Mouse (Mus musculus): ENCODE results near the gene Rad51b. TPM values are rescaled to one million over a fixed set of nuclear protein-coding genes. Genes with fewer than 3 reads are reported as not detected.

Gene Rad51b
- polyA plus RNA-seq, 1 experiment from 2014 or later = 8.0 TPM

- Histone ChIP-seq H3K27ac (ENCODE audit: low read depth, low read length) (no peak overlapping the region), H3K4me3 (ENCODE audit: low read depth, low read length) (no peak overlapping the region), H3K4me1 (replicated peaks; ENCODE audit: control insufficient read depth, insufficient read depth, low read length) (no peaks in the 10 kb centered on the region), H3K9ac (ENCODE audit: low read length) (no peak overlapping the region), H3K9me3 (ENCODE audit: control insufficient read depth, low read length) (no peaks in the 10 kb centered on the region), H3K36me3 (ENCODE audit: control insufficient read depth, insufficient read depth, low read length) (peaks cover 5% of the 10 kb centered on the region), H3K27me3 (ENCODE audit: control insufficient read depth, insufficient read depth, low read length) (no peaks in the 10 kb centered on the region), H3K4me2 (ENCODE audit: low read depth, low read length, severe bottlenecking) (no peak overlapping the region)
- DNase-seq (ENCODE audit: low spot score) (no peak), ATAC-seq (replicated peaks; ENCODE audit: low FRiP score) (no peak)
- 89% methylated on average over 8 of the region's 8 CpGs for WGBS
Observed at GRCm38 (mm10) chr12:79282595-79282994, 14.5 kb upstream of the Rad51b start.

GRCm38 (mm10) chr12:79292874-79293273, 4.2 kb upstream of the Rad51b start:
- Histone ChIP-seq H3K27me3 (ENCODE audit: control insufficient read depth, insufficient read depth, low read length) (no peaks in the 10 kb centered on the region), H3K4me3 (ENCODE audit: low read depth, low read length) (no peak overlapping the region), H3K4me2 (ENCODE audit: low read depth, low read length, severe bottlenecking) (no peak overlapping the region), H3K36me3 (ENCODE audit: control insufficient read depth, insufficient read depth, low read length) (no peaks in the 10 kb centered on the region), H3K9ac (ENCODE audit: low read length) (no peak overlapping the region), H3K27ac (ENCODE audit: low read depth, low read length) (no peak overlapping the region), H3K4me1 (replicated peaks; ENCODE audit: control insufficient read depth, insufficient read depth, low read length) (no peaks in the 10 kb centered on the region), H3K9me3 (ENCODE audit: control insufficient read depth, low read length) (no peaks in the 10 kb centered on the region)
- whole genome bisulfite sequencing = 87% methylated on average over 6 of the region's 6 CpGs
- ATAC-seq (replicated peaks; ENCODE audit: low FRiP score) (no peak), DNase-seq (ENCODE audit: low spot score) (no peak)

- Histone ChIP-seq H3K4me1 (replicated peaks; ENCODE audit: control insufficient read depth, insufficient read depth, low read length) (no peaks in the 10 kb centered on the region), H3K36me3 (ENCODE audit: control insufficient read depth, insufficient read depth, low read length) (no peaks in the 10 kb centered on the region), H3K27ac (ENCODE audit: low read depth, low read length) (no peak within 1 kb of the TSS; the same call in 1 of the 2 replicates), H3K4me3 (ENCODE audit: low read depth, low read length) (peak within 1 kb of the TSS; percentile 56), H3K4me2 (ENCODE audit: low read depth, low read length, severe bottlenecking) (peak within 1 kb of the TSS; percentile 56), H3K27me3 (ENCODE audit: control insufficient read depth, insufficient read depth, low read length) (no peaks in the 10 kb centered on the region), H3K9ac (ENCODE audit: low read length) (peak within 1 kb of the TSS; percentile 68), H3K9me3 (ENCODE audit: control insufficient read depth, low read length) (no peaks in the 10 kb centered on the region)
- under 1% methylated on average over 29 of the region's 29 CpGs for WGBS
- DNase-seq (ENCODE audit: low spot score) = peak; percentile 94
- ATAC-seq (replicated peaks; ENCODE audit: low FRiP score) = peak; percentile 98
Observed at GRCm38 (mm10) chr12:79296126-79296816, 811 bp upstream of the Rad51b start, which contains the start of gene Zfyve26. Zfyve26 (minus strand) TSS chr12:79296304.

- Histone ChIP-seq H3K9me3 (ENCODE audit: control insufficient read depth, low read length) (no peaks in the 10 kb centered on the region), H3K4me1 (replicated peaks; ENCODE audit: control insufficient read depth, insufficient read depth, low read length) (no peaks in the 10 kb centered on the region), H3K4me3 (ENCODE audit: low read depth, low read length) (peak overlapping the region; percentile 56), H3K27me3 (ENCODE audit: control insufficient read depth, insufficient read depth, low read length) (no peaks in the 10 kb centered on the region), H3K4me2 (ENCODE audit: low read depth, low read length, severe bottlenecking) (peak overlapping the region; percentile 56), H3K27ac (ENCODE audit: low read depth, low read length) (no peak overlapping the region), H3K9ac (ENCODE audit: low read length) (peak overlapping the region; percentile 60), H3K36me3 (ENCODE audit: control insufficient read depth, insufficient read depth, low read length) (no peaks in the 10 kb centered on the region)
- 15% methylated on average over 15 of the region's 15 CpGs for WGBS
- no peak for DNase-seq (ENCODE audit: low spot score)
- no peak for ATAC-seq (replicated peaks; ENCODE audit: low FRiP score)
Observed at GRCm38 (mm10) chr12:79297884-79298636, 978 bp downstream of the Rad51b start.

- 91% methylated on average over 9 of the region's 9 CpGs for WGBS
- no peak for ATAC-seq (replicated peaks; ENCODE audit: low FRiP score)
Observed at GRCm38 (mm10) chr12:79301802-79302201, 4.7 kb downstream of the Rad51b start.

GRCm38 (mm10) chr12:79305131-79305530, 8.0 kb downstream of the Rad51b start:
- Histone ChIP-seq H3K9me3 (ENCODE audit: control insufficient read depth, low read length) (no peaks in the 10 kb centered on the region), H3K4me2 (ENCODE audit: low read depth, low read length, severe bottlenecking) (no peak overlapping the region), H3K27ac (ENCODE audit: low read depth, low read length) (no peak overlapping the region), H3K9ac (ENCODE audit: low read length) (no peak overlapping the region), H3K36me3 (ENCODE audit: control insufficient read depth, insufficient read depth, low read length) (no peaks in the 10 kb centered on the region), H3K4me1 (replicated peaks; ENCODE audit: control insufficient read depth, insufficient read depth, low read length) (no peaks in the 10 kb centered on the region), H3K4me3 (ENCODE audit: low read depth, low read length) (no peak overlapping the region), H3K27me3 (ENCODE audit: control insufficient read depth, insufficient read depth, low read length) (no peaks in the 10 kb centered on the region)
- no peak for ATAC-seq (replicated peaks; ENCODE audit: low FRiP score)
- DNase-seq (ENCODE audit: low spot score) = no peak
- 63% methylated on average over 1 of the region's 1 CpGs for WGBS

More at GRCm38 (mm10) chr12:79301802-79302201, 4.7 kb downstream of the Rad51b start:
- Histone ChIP-seq H3K27ac (ENCODE audit: low read depth, low read length) (no peak overlapping the region), H3K4me1 (replicated peaks; ENCODE audit: control insufficient read depth, insufficient read depth, low read length) (no peaks in the 10 kb centered on the region), H3K9me3 (ENCODE audit: control insufficient read depth, low read length) (no peaks in the 10 kb centered on the region), H3K4me3 (ENCODE audit: low read depth, low read length) (no peak overlapping the region), H3K9ac (ENCODE audit: low read length) (no peak overlapping the region), H3K4me2 (ENCODE audit: low read depth, low read length, severe bottlenecking) (no peak overlapping the region), H3K27me3 (ENCODE audit: control insufficient read depth, insufficient read depth, low read length) (no peaks in the 10 kb centered on the region), H3K36me3 (ENCODE audit: control insufficient read depth, insufficient read depth, low read length) (no peaks in the 10 kb centered on the region)
- DNase-seq (ENCODE audit: low spot score) = no peak

GRCm38 (mm10) chr12:79306013-79306412, 8.9 kb downstream of the Rad51b start:
- no peaks in the 10 kb centered on the region for H3K9me3 ChIP-seq (ENCODE audit: control insufficient read depth, low read length)
- DNase-seq (ENCODE audit: low spot score) (no peak), ATAC-seq (replicated peaks; ENCODE audit: low FRiP score) (no peak)
- H3K9ac ChIP-seq (ENCODE audit: low read length) = no peak overlapping the region
- WGBS = 81% methylated on average over 4 of the region's 4 CpGs
- no peaks in the 10 kb centered on the region for H3K27me3 ChIP-seq (ENCODE audit: control insufficient read depth, insufficient read depth, low read length)
- H3K36me3 ChIP-seq (ENCODE audit: control insufficient read depth, insufficient read depth, low read length) = no peaks in the 10 kb centered on the region
- no peak overlapping the region for H3K4me3 ChIP-seq (ENCODE audit: low read depth, low read length)
- H3K4me2 ChIP-seq (ENCODE audit: low read depth, low read length, severe bottlenecking) = no peak overlapping the region
- no peaks in the 10 kb centered on the region for H3K4me1 ChIP-seq (replicated peaks; ENCODE audit: control insufficient read depth, insufficient read depth, low read length)
- no peak overlapping the region for H3K27ac ChIP-seq (ENCODE audit: low read depth, low read length)

GRCm38 (mm10) chr12:79313721-79314120, 16.6 kb downstream of the Rad51b start:
- H3K4me2 ChIP-seq (ENCODE audit: low read depth, low read length, severe bottlenecking) = no peak overlapping the region
- WGBS = 84% methylated on average over 4 of the region's 4 CpGs
- H3K36me3 ChIP-seq (ENCODE audit: control insufficient read depth, insufficient read depth, low read length) = no peaks in the 10 kb centered on the region
- H3K27ac ChIP-seq (ENCODE audit: low read depth, low read length) = no peak overlapping the region
- no peak overlapping the region for H3K4me3 ChIP-seq (ENCODE audit: low read depth, low read length)
- H3K27me3 ChIP-seq (ENCODE audit: control insufficient read depth, insufficient read depth, low read length) = no peaks in the 10 kb centered on the region
- H3K4me1 ChIP-seq (replicated peaks; ENCODE audit: control insufficient read depth, insufficient read depth, low read length) = no peaks in the 10 kb centered on the region
- H3K9ac ChIP-seq (ENCODE audit: low read length) = no peak overlapping the region
- no peaks in the 10 kb centered on the region for H3K9me3 ChIP-seq (ENCODE audit: control insufficient read depth, low read length)
- DNase-seq (ENCODE audit: low spot score) (no peak), ATAC-seq (replicated peaks; ENCODE audit: low FRiP score) (no peak)
